Mouse (Mus musculus) ovary, postnatal 14 days (tissue): ENCODE measurements around the gene Ctnna2.

ENCODE experiments used
- DNase-seq: peaks from one replicate; pipeline ENCODE4 v3.0.0; 2022; ENCODE audit warnings: low spot score

Gene Ctnna2

DNA sequence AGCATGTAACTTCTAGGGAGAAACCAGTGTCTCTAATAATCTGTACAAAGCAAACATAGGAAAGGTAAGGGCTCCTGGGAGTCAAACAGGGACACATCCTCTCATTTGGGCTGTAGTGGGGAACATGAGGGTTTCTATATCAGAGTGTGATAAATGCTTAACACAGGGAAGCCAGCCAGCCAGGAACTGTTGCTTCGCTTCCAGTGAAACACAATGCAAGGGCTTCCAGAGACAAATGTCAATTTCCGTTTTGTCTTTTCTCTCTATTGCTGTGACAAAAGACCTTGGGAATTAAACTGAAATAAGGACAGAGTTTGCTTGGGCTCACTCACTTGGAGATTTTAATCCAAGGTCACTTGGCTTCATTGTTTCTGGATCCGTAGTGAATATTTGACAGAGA is 162.4 kb downstream of the Ctnna2 start:
- DNase-seq: no peak

DNA sequence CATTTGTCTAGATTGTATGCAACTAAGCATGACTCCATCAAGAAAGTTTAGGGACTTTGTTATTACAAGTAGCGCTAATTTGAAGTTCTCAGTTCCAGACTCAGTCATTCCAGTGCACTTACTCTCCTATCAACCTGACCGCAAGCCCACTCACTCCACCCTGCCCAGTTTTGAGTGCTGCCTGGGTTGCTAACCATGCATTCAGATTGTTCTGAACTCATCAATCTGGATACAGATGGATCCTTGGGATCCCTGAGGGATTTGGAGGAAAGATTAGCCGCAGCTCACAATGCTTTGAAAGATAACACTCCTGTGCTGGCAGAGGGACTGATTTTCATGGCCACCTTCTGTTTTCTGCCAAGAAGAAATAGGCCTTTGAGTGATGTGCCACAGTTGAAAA is 168.5 kb downstream of the Ctnna2 start:
- no peak for DNase-seq

DNA sequence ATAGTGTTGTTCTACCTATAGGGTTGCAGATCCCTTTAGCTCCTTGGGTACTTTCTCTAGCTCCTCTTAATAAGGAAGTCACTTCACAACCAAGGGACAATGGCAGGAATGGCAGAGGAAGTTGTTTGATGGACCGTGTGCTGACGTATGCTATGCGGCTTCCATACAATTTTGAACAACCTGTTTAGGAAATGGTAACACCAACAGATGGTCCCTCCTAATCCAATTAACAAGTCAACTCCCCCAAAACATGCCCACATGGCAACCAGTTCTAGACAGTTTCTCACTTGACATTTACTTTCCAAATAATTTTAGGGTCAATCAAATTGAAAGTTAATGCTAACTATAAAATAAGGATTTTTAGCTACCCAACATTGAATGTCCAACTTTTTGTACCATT is 176.9 kb downstream of the Ctnna2 start:
- DNase-seq: no peak

DNA sequence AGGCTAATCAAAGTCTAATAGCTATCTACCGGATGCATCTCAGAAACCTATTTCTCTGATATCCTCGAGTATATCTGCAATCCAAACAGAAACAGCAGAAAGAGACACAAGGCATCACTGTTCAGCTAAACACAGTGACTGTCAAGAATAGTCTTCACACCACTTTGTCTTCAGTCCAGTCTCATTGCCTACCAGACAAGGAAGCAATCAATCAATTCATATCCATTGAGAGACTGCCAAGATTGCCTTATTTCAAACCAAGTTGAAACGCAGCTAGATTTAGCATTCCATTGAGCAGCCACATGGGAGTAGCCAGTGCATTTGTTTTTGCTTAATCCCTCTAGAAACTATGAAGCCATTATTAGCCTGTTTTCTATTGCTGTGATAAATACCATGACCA is 196.2 kb downstream of the Ctnna2 start:
- no peak for DNase-seq

DNA sequence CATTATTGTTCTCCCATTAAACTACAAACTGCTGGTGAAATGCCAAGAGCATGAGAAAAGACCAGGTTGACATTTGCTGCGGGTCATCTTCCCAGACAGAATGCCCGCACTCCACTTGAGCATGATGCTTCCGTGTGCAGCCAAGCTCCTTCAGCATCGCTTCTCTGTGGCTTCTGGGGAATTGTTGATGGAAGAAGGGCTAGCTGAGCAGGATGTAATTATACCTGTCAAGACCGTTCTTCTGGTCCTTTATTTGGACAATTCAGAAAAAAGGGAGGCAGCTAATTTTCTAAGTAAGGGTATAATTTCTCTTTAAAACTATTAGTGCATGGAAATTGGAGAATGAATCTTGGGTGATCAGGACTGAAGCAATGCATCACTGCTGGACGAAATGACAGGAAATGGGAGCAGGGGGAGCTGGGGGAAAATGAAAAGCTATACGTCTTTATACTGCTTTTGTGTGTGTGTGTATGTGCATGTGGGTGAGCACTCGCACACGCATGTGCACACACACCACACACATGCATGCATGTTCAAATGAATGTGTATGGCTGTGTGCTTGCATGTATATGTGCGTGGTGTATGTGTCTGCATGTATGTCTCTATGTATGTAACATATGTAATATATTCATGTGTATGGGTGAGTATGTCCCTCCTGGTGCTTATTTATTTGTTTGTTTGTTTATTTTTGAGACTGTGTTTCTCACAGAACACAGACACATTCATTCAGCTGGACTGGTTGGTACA is 211.0 kb downstream of the Ctnna2 start:
- no peak for DNase-seq

DNA sequence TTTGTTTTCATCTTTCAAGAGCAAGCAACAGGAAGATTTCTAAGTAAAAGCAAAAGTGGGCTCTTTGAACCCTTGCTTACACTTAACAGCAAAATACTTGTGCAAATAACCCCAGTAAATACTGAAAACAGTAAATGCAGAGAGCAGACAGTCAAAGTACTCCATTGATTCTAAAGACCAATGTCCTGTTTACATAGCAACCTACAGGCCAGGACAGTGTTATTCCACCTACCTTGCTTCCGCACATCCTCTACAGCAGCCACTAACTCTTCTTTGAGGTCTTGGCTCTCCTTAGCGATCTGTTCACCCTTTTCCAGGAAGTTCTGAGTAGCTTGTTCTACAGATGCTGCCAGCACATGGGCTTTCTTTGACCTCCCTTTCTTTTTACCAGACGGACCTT is 221.3 kb downstream of the Ctnna2 start:
- no peak for DNase-seq

DNA sequence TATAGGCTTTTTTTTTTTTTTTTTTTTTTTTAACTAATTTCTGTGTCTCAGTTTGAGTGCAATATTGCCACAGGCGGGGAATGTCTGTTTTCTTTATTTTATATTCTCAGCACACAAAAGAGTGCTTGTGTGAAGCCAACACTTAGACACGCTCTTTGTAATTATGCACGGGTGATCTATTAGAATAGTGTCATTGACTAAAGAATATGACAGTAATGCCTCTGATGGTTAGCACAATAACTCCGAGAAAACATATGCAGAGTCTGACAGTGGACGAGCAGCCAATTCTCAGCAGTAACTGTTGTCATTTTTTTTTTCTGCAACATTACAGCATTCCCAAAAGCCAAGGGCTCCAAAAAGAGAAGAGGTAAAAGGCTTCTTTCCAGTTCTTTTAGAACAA is 234.1 kb downstream of the Ctnna2 start:
- DNase-seq: no peak

DNA sequence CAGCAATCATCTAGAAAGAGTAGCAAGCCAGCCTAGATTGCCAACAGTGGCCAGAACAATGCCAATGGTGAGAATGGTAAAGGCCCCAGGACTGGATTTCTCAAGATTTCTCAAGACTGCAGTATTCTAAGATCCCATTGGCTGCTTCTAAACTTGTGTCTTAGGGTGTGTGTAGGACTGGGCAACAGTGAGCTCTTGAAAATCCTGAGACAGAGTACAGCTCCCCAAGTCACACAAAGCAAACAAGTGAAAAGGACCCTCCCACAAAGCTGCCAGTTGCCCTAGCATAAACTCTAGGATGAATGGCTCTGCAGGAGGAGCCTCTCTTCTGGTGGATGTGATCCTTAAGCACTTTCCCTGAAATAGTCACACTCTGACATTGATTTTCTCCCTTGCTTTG is 235.8 kb downstream of the Ctnna2 start:
- no peak for DNase-seq

DNA sequence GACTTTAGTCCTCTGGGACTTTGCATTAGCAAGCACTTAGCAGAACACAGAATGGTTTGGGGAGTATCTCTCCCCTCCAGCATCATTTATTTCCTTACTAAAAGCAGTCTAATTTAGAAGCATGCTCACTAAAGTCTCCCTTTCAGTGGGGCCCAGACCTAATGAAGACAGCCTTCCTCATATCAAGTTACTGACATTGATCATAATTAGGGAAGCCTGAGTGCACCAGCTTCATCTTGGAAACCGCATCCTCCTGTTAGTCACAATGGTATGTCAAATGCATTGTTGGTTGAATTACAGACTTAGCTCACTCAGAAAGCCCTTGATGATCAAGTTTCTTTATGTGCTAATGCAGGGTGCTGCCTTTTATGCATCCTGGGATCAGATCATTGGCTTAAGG is 236.5 kb downstream of the Ctnna2 start:
- DNase-seq: no peak

DNA sequence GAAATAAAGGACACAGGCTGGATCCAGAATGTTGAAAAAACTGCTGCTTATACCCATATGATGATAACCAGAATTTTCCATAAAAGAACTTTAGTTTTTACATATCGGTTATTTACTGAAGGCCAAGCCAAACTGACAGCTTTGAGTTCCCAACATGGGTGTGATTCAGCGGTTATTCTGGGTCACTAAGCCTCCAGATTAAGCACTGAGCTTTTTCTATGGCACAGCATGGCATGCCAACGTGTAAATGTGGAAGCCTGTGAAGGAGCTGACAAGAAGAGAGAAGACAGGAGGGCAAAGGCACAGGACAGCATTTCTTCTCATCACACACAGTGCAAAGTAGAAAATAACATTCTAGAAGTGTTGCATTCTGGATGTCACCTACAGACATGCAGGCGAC is 240.9 kb downstream of the Ctnna2 start:
- DNase-seq: no peak

DNA sequence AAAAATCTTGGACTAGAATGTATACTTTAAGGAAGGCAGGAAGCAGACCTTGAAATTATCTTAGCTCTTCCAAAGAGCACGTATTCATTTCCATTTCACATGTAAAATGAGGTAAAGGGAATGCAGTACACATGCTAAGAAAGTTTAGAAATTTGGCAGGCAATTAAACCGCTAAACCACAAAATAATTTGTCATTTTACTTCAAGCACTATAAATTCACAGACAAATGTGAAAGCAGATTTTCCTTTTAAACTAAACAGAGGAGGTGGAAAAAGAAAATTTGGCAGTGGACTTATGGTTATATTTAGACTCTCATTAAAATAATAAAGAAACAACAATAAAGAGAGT is 254.6 kb downstream of the Ctnna2 start:
- no peak for DNase-seq

DNA sequence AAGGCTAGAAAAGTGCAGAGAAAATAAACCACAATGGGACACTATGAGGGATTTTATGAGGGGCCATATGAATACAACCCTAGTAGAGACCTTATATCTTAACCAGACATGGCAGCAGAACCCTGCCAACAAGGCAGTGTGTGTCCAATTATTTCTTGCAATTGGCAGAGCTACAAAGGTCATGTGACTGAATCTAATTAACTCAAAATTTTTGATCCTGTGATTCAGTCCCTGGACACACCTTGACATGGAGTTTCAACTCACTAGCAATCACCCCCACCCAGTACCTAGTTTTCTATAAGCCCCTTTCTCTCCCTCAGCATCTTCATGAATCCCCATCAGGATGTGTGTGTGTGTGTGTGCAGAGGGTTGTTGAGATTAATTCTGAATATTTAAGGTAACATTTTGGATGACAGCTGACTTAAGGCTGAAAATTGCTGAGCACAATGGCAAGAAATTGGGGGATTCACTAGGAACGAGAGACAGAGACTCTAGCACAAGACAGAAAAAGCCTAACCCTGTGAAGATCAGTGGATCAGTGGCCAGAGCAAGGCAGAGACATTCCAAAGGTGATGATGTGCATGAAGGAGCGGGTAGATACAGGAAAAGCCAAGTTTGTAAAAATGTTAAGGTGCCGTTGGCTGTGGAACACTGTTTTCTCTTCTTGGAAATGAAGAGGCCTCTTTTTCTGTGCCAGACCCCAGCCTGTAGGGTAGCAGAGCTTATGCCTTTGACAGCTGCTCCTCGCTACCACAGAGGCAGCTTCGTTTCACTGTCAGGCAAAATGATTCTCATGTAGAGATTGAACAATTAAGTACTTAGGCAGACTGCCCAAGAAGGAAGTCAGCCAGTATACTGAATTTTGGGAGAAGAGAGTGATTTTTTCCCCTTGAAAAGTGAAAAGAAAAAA is 255.2 kb downstream of the Ctnna2 start:
- no peak for DNase-seq

DNA sequence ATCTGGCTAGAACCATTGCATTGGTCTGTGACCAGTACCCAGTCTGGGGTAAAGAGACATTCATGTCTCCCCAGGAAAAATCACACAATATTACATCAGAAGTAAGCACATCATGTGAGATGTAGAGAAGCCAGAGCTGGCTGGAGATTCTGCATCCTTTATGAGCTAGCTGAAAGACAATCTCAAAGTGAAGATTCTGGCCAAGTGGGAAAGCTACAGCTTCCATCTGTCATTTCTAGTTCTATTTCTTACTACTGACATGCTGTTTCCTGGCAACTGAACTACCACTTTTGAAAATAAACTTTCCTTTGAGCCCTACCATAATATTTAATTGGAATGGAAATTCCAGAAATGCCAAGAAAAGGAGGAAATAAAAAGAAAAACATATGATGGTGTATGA is 285.4 kb downstream of the Ctnna2 start:
- no peak for DNase-seq

DNA sequence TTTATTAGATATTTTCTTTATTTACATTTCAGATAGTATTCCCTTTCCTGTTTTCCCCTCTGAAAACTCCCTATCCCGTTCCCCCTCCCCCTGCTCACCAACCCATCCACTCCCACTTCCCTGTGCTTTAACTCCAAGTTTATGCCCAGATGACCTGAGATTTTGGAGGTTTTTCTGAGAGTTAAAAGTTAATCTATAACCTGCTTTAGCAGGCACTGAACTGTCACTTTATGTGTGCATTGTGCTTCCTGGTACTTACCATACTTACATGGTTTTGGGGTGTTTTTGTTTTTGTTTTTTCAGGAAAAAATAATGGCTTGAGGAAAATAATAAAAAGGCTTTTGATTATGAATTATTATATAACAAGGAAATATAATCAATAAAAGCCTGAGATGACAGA is 292.3 kb downstream of the Ctnna2 start:
- no peak for DNase-seq

DNA sequence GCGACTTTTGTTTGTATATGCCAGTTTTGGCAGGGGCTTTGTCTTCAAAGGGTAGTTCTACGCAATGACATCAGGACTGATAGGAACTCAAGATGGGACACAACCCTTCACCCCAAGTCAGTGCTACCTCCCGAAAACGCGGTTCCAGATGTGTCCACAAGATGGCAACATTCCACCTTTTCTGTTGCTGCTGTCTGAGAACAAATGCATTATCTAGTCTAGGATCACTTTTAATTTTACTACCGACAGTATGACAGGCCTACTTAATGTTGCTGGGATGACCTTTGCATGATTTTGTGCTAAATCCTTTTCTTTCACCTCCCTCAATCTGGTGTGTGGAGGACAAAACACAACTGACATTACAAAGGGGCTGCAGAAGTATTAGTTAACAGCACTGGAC is 329.4 kb downstream of the Ctnna2 start:
- peak; percentile 41 for DNase-seq

DNA sequence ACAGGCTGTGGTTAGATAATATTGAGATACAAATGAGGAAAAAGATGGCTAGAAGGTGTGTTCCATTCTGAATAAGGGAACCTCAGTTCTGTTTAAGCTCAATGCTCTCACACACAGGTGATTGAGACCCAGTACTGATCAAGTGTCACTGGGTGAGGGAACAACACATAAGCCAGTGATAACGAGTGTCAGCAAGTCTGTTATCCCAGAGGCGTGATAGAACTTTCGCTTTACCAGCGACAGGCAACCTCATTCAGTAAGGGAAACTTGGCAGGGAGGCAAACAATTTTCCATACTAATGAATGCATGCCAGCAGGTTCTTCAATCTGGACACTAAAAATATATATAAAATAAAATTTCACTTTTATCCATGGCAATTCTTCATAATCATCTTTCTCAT is 334.9 kb downstream of the Ctnna2 start:
- no peak for DNase-seq

DNA sequence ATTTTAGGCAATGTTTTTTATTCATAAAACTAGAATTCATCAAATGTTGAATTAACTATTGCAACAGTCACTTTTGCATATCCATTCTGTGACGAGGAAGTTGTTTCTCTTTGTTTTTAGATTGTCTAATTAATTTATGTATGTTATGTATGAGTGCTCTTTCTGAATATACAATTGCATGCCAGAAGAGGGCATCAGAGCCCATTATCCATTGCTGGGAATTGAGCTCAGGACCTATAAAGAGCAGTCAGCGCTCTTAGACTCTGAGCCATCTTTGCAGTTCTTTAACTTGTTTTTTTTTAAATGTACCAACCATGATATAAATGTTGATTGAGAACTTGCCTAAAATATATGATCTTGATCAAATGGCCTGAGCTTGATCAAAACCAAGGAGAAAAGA is 340.7 kb downstream of the Ctnna2 start:
- DNase-seq: no peak

DNA sequence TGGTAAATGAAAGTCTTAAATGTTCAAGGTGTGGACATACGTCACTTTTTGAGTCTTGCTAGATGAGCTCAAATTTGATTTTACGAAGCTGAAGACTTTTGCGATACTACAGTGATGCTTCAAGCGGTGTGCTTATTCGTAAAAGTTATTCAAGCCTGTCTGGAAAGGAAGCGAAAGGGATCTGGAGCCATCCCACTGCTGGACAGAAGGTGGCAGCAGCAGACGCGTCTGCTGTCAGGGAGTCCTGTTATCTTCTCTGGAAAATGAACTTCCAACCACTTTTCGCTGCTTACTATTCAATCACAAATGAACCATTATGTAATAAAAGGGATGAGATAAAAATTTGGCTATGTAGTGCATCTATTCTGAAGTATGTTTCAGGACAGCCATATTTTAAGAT is 345.5 kb downstream of the Ctnna2 start:
- DNase-seq: peak; percentile 18

DNA sequence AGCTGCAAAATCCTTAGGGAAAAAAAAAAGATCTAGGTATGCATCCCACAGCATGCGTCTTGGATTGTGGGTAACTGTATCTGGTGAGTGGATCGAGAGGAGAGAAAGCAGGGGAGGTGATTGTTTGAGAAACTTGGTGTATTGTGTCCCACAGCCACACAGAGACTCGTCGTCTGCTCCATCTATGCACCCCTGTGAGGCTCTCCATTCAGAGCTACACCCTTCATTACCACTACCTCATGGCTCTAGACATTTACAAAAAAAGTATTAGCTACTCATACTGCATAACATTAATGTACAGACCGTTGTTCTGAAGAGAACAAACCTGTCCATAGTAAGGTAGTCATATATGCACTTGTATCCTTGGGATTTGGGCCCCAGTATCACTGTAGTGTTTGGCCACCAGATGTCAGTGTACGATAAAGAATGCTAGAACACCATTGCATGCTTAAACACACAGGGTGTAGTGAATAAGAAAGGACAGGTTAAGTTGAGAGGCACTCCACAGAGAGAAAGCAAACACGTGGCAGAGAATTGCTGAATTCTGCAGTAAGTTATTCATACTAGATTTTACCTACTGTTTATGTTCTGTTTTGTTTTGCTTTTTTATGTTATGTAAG is 350.8 kb downstream of the Ctnna2 start:
- DNase-seq: peak; percentile 11

DNA sequence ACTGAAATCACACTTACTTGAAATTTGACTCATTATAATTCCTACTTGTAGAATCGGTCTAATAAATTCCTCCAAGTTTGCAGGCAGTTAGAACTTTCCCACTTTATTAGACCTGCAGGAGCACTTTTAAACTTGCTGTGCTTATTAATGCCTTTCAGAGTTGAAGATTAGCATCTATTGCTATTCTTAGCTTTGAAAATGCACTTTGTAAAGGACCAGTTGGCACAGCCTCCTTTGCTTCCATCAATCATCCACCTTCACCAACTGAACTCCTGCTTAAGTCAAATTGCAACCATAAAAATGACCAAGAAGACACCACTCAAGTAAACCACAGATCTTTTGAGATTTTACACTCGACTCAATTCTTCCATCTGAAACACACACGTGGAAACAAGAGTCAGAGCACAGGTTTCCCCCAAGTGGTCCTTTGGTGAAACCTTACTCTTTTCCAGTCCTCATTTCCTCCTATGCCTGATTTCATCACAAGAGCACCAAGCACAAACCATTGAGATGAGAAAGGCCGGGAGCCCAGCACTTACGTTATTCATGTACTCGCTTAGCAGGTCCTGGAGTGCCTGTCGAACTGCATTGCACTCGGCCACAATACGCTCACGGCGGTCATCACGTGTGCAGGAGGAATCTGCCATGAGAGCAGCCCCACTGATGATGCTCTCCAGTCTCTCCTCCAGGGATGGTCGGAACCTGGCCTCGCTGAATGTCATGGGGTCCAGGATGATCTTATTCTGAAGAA is 374.7 kb downstream of the Ctnna2 start:
- no peak for DNase-seq

DNA sequence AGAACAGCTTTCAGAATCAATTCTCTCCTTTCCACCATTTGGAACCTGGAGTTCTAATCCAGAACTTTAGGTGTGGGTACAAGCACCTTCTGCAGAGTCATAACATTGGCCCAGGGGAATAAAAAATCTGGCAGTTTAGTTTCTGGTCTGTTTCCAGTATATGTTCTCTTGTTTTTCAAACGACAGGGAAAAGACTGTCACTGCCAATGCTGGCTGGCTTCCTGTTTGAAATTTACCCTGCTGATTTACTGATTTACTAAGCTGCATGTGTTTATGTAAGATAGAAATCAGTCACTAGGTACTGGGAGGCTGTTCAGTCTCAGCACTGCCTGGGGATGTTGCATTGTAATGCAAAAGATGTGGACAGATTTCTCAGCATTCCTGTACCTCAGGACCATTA is 375.6 kb downstream of the Ctnna2 start:
- DNase-seq: no peak

DNA sequence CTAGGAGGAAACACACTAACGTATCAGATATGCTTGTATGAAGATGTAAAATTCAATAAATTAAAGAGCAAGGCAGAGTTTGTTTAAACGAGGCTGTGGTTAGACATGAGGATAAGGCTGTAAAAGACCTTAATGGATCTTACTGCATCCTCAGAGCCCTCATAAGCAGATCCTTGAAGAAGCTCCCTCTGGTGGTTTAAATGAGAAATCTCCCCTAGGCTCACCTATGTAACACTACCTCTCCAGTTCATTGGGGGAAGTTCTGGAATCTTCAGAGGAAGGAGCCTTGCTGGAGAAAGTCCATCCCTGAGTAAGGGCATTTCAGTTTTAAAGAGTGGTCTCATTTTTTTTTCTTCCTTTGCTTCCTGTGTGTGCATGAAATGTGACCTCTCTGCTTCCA is 380.3 kb downstream of the Ctnna2 start:
- DNase-seq: no peak

DNA sequence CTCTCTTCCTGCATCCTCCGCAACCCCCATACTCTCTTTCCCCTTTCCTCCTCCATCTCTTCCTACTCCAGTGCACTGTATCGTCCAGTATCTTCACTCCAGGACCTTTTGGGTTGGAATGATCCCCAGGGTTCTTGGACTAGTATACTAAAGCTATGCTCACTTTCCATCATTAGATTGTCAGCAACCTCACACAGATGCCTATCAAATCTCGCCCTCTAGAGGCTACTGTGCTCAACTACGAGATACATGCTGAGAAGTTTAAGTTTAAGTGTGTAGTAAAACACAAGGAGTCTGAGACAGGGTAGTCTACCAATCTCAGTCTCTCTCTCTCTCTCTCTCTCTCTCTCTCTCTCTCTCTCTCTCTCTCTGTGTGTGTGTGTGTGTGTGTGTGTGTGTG is 396.9 kb downstream of the Ctnna2 start:
- DNase-seq: no peak
